Mouse (Mus musculus): ENCODE data around the gene Flad1. TPM values are rescaled to one million over a fixed set of nuclear protein-coding genes. Genes with fewer than 3 reads are reported as not detected.
"Not testable (repeated sequence)": the region's sequence is repeated elsewhere in the genome, so short reads cannot be mapped to it uniquely, and the experiment has no call there.

Flad1 gene
- polyA plus RNA-seq, 1 experiment from 2014 or later: 36.5 TPM

DNA sequence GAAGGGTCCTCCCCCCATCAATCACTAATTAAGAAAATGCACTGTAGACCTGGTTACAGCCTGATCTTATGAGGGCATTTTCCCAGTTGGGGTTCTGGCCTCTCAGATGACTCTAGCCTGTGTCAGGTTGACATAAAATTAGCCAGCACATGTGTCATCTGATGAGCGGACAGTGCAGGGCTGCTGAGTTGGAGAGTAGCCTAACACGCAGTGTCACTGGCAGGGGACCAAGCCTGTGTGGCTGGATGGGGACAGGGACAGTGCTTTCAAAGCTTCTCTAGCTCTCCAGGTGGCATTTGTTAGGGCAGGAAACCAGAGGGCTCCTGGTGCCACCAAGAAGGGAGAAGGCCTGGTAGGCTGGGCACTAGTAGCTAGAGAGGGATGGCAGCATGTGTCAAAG, 29.0 kb upstream of the Flad1 start:
- WGBS: 90% methylated on average over 2 of the region's 2 CpGs
- H3K9me3 ChIP-seq: no peaks in the 10 kb centered on the region
- H3K27me3 ChIP-seq (replicated peaks): no peaks in the 10 kb centered on the region
- no peak overlapping the region for H3K27ac ChIP-seq
- peaks cover 11% of the 10 kb centered on the region for H3K4me1 ChIP-seq
- no peak overlapping the region for H3K4me3 ChIP-seq
- no peak for ATAC-seq (replicated peaks)
- H3K9ac ChIP-seq: no peak overlapping the region
- H3K4me2 ChIP-seq: no peak overlapping the region
- no peaks in the 10 kb centered on the region for H3K36me3 ChIP-seq (replicated peaks)

GRCm38 (mm10) chr3:89437269-89437668, 25.6 kb upstream of the Flad1 start:
- peaks cover 15% of the 10 kb centered on the region; the same call in 1 of the 2 replicates for H3K36me3 ChIP-seq (replicated peaks)
- H3K27ac ChIP-seq: no peak overlapping the region
- H3K4me1 ChIP-seq: peaks cover 13% of the 10 kb centered on the region
- H3K9ac ChIP-seq: 0 out of 2 replicates have a peak overlapping the region, but pooled peaks have one; percentile 15
- 17% methylated on average over 5 of the region's 5 CpGs for whole genome bisulfite sequencing
- ATAC-seq (replicated peaks): no peak
- no peaks in the 10 kb centered on the region for H3K9me3 ChIP-seq
- peak overlapping the region; percentile 39 for H3K4me2 ChIP-seq
- H3K4me3 ChIP-seq: peak overlapping the region; percentile 32; the same call in 1 of the 2 replicates
- no peaks in the 10 kb centered on the region for H3K27me3 ChIP-seq (replicated peaks)

- ATAC-seq (replicated peaks): peak; percentile 41; the same call in 1 of the 2 replicates
- Histone ChIP-seq H3K4me2 (peak within 1 kb of the TSS; percentile 39), H3K4me3 (peak within 1 kb of the TSS; percentile 32), H3K9ac (0 out of 2 replicates have a peak within 1 kb of the TSS, but pooled peaks have one; percentile 15), H3K27ac (no peak within 1 kb of the TSS), H3K9me3 (no peaks in the 10 kb centered on the region), H3K36me3 (replicated peaks) (peaks cover 15% of the 10 kb centered on the region; the same call in 1 of the 2 replicates), H3K27me3 (replicated peaks) (no peaks in the 10 kb centered on the region), H3K4me1 (peaks cover 21% of the 10 kb centered on the region)
- WGBS: 5% methylated on average over 16 of the region's 16 CpGs
These were observed 24.8 kb upstream of the Flad1 start, which contains the start of gene Pbxip1 for GRCm38 (mm10) chr3:89436176-89437113. Gene Pbxip1, plus strand, starts transcription at chr3:89436706.

- H3K27me3 ChIP-seq (replicated peaks): no peaks in the 10 kb centered on the region
- H3K36me3 ChIP-seq (replicated peaks): peaks cover 15% of the 10 kb centered on the region; the same call in 1 of the 2 replicates
- no peak overlapping the region for H3K4me2 ChIP-seq
- no peak overlapping the region for H3K4me3 ChIP-seq
- H3K9ac ChIP-seq: no peak overlapping the region
- H3K27ac ChIP-seq: peak overlapping the region; percentile 7; the same call in 1 of the 2 replicates
- ATAC-seq (replicated peaks): no peak
- 69% methylated on average over 7 of the region's 7 CpGs for WGBS
- H3K4me1 ChIP-seq: peaks cover 30% of the 10 kb centered on the region
- H3K9me3 ChIP-seq: no peaks in the 10 kb centered on the region
These were observed 23.4 kb upstream of the Flad1 start for GRCm38 (mm10) chr3:89435041-89435440.

GRCm38 (mm10) chr3:89434532-89434931, 22.9 kb upstream of the Flad1 start:
- no peaks in the 10 kb centered on the region for H3K27me3 ChIP-seq (replicated peaks)
- H3K4me3 ChIP-seq: no peak overlapping the region
- H3K4me1 ChIP-seq: peaks cover 30% of the 10 kb centered on the region
- H3K4me2 ChIP-seq: no peak overlapping the region
- no peak for ATAC-seq (replicated peaks)
- no peaks in the 10 kb centered on the region for H3K9me3 ChIP-seq
- no peak overlapping the region for H3K27ac ChIP-seq
- H3K36me3 ChIP-seq (replicated peaks): peaks cover 15% of the 10 kb centered on the region; the same call in 1 of the 2 replicates
- WGBS: 81% methylated on average over 11 of the region's 11 CpGs
- H3K9ac ChIP-seq: no peak overlapping the region

DNA sequence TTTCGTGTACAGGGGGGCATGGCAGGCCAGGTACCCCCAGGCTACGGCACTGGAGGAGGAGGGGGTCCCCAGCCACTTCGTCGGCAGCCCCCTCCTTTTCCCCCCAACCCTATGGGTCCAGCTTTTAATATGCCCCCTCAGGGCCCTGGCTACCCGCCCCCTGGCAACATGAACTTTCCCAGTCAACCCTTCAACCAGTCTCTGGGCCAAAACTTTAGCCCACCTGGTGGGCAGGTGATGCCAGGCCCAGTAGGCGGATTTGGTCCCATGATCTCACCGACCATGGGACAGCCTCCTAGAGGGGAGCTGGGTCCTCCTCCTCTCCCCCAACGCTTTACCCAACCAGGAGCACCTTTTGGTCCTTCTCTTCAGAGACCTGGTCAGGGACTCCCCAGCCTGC, 20.9 kb upstream of the Flad1 start:
- Histone ChIP-seq H3K36me3 (replicated peaks) (peaks cover 15% of the 10 kb centered on the region; the same call in 1 of the 2 replicates), H3K4me3 (no peak overlapping the region), H3K4me2 (no peak overlapping the region), H3K9ac (no peak overlapping the region), H3K27me3 (replicated peaks) (no peaks in the 10 kb centered on the region), H3K9me3 (no peaks in the 10 kb centered on the region), H3K4me1 (peaks cover 30% of the 10 kb centered on the region), H3K27ac (no peak overlapping the region)
- no peak for ATAC-seq (replicated peaks)
- WGBS: 98% methylated on average over 8 of the region's 8 CpGs

- H3K9me3 ChIP-seq: no peaks in the 10 kb centered on the region
- no peaks in the 10 kb centered on the region for H3K27me3 ChIP-seq (replicated peaks)
- peaks cover 19% of the 10 kb centered on the region for H3K4me1 ChIP-seq
- peak; percentile 98 for ATAC-seq (replicated peaks)
- peak within 1 kb of the TSS; percentile 99 for H3K4me3 ChIP-seq
- peak within 1 kb of the TSS; percentile 89 for H3K27ac ChIP-seq
- H3K4me2 ChIP-seq: peak within 1 kb of the TSS; percentile 86
- 2% methylated on average over 65 of the region's 68 CpGs for WGBS
- peaks cover 15% of the 10 kb centered on the region; the same call in 1 of the 2 replicates for H3K36me3 ChIP-seq (replicated peaks)
- H3K9ac ChIP-seq: peak within 1 kb of the TSS; percentile 99
These were observed 18.8 kb upstream of the Flad1 start, which contains the start of gene Pygo2 for GRCm38 (mm10) chr3:89430171-89431159. Gene Pygo2, plus strand, starts transcription at chr3:89430214.

DNA sequence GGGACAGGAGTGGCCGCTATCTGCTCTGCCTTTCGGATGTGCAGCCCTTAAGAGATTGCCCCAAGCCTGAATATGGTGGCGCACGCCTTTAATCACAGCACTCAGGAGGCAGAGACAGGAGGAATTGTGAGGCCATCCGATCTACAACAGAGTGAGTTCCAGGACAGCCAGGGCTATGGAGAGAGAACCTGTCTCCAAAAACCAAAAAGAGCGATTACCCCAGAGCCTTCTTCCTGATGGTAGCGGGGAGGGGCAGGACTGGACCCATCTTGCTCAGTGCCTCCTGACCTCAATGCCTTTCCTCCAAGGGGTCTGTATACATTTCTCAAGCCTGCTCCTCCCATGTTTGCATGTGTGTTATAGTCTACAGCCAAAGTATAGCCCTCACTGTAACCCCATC, 17.4 kb upstream of the Flad1 start:
- H3K9ac ChIP-seq; H3K4me3 ChIP-seq; H3K27ac ChIP-seq; H3K4me2 ChIP-seq; H3K27me3 ChIP-seq (replicated peaks); ATAC-seq (replicated peaks); H3K9me3 ChIP-seq: not testable (repeated sequence)
- 94% methylated on average over 7 of the region's 7 CpGs for WGBS
- peaks cover 15% of the 10 kb centered on the region; the same call in 1 of the 2 replicates for H3K36me3 ChIP-seq (replicated peaks)
- peaks cover 19% of the 10 kb centered on the region for H3K4me1 ChIP-seq

GRCm38 (mm10) chr3:89425876-89426275, 14.2 kb upstream of the Flad1 start:
- H3K9me3 ChIP-seq: no peaks in the 10 kb centered on the region
- no peak overlapping the region for H3K27ac ChIP-seq
- ATAC-seq (replicated peaks): no peak
- H3K27me3 ChIP-seq (replicated peaks): no peaks in the 10 kb centered on the region
- no peak overlapping the region for H3K4me2 ChIP-seq
- H3K4me1 ChIP-seq: peaks cover 15% of the 10 kb centered on the region
- no peak overlapping the region for H3K4me3 ChIP-seq
- no peaks in the 10 kb centered on the region for H3K36me3 ChIP-seq (replicated peaks)
- WGBS: 77% methylated on average over 4 of the region's 4 CpGs
- no peak overlapping the region for H3K9ac ChIP-seq

GRCm38 (mm10) chr3:89425141-89425525, 13.5 kb upstream of the Flad1 start:
- no peak for ATAC-seq (replicated peaks)
- H3K4me1 ChIP-seq: peaks cover 11% of the 10 kb centered on the region
- WGBS: 94% methylated on average over 5 of the region's 5 CpGs
- no peak overlapping the region for H3K4me2 ChIP-seq
- H3K4me3 ChIP-seq: no peak overlapping the region
- H3K9me3 ChIP-seq: no peaks in the 10 kb centered on the region
- no peaks in the 10 kb centered on the region for H3K27me3 ChIP-seq (replicated peaks)
- no peaks in the 10 kb centered on the region for H3K36me3 ChIP-seq (replicated peaks)
- H3K27ac ChIP-seq: no peak overlapping the region
- H3K9ac ChIP-seq: no peak overlapping the region

DNA sequence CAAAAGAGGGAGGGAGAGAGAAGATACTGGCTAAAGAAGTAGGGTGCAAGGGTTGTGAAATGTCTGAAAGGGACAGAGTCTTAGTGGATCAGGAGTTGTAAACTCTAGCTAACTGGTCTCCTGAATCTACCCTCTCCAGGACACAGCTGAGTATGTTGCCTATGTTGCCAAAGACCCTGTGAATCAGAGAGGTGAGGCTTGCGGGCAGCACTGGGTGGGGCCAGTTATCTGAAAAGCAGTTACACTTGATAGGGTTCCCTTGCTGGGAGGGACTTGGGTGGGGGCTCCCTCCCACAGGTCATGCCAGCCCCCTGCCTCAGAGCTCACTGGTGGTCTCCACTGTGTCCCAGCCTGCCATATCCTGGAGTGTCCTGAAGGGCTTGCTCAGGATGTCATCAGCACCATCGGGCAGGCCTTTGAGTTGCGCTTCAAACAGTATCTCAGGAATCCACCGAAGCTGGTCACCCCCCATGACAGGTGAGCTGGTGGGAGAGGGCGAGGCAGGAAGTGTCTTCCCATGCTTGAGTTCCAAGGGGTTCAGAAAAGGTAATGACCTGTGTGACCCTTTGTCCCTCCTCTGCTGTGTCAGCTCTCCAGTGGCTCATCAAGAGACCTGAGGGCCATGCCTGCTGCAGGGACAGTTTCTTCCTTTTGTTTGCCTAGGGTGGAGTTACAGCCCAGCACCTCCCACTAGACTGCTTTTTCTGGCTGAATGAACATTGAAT, 12.9 kb upstream of the Flad1 start:
- H3K9ac ChIP-seq: no peak overlapping the region
- no peak overlapping the region for H3K4me3 ChIP-seq
- no peak overlapping the region for H3K4me2 ChIP-seq
- H3K27ac ChIP-seq: no peak overlapping the region
- no peaks in the 10 kb centered on the region for H3K36me3 ChIP-seq (replicated peaks)
- no peaks in the 10 kb centered on the region for H3K27me3 ChIP-seq (replicated peaks)
- no peaks in the 10 kb centered on the region for H3K9me3 ChIP-seq
- H3K4me1 ChIP-seq: peaks cover 16% of the 10 kb centered on the region
- no peak for ATAC-seq (replicated peaks)
- 93% methylated on average over 5 of the region's 5 CpGs for WGBS

Measured in midbrain, embryonic 15.5 days (tissue).